Mouse (Mus musculus) hindbrain, embryonic 16.5 days (tissue): ENCODE results near the gene Ank. TPM values are rescaled to one million over a fixed set of nuclear protein-coding genes. Genes with fewer than 3 reads are reported as not detected.
"Not testable (repeated sequence)": the region's sequence is repeated elsewhere in the genome, so short reads cannot be mapped to it uniquely, and the experiment has no call there.

ENCODE experiments used
- ATAC-seq: fragments of 200-750 bp; cut with Nextera tagmentation; 2 replicates; pipeline ENCODE4 v1.8.0; 2017; ENCODE audit warnings: moderate TSS enrichment, moderate library complexity
- H3K27ac ChIP-seq: fragments of 300-500 bp; sonication (generic); 2 replicates; pipeline ENCODE4 v1.5.1; 2014; ENCODE audit warnings: low read depth, mild to moderate bottlenecking, control low read depth, low read length, moderate library complexity
- H3K27me3 ChIP-seq: fragments of 300-500 bp; sonication (generic); replicated peaks from 2 replicates; pipeline ENCODE4 v1.6.1; 2014; ENCODE audit warnings: low read length; ENCODE audit not compliant: control insufficient read depth, insufficient read depth
- H3K36me3 ChIP-seq: fragments of 300-500 bp; sonication (generic); 2 replicates; pipeline ENCODE4 v1.6.1; 2014; ENCODE audit warnings: mild to moderate bottlenecking, low read length, moderate library complexity, mixed read lengths; ENCODE audit not compliant: control insufficient read depth, insufficient read depth
- H3K4me1 ChIP-seq: fragments of 300-500 bp; sonication (generic); 2 replicates; pipeline ENCODE4 v1.6.1; 2014; ENCODE audit warnings: low read depth, low read length; ENCODE audit not compliant: control insufficient read depth, insufficient read depth
- H3K4me2 ChIP-seq: fragments of 300-500 bp; sonication (generic); 2 replicates; pipeline ENCODE4 v1.6.1; 2014; ENCODE audit warnings: mild to moderate bottlenecking, low read length, control low read depth, moderate library complexity
- H3K4me3 ChIP-seq: fragments of 300-500 bp; sonication (generic); 2 replicates; pipeline ENCODE4 v1.5.1; 2014; ENCODE audit warnings: mild to moderate bottlenecking, low read length, control low read depth, moderate library complexity
- H3K9ac ChIP-seq: fragments of 300-500 bp; sonication (generic); 2 replicates; pipeline ENCODE4 v1.6.1; 2014; ENCODE audit warnings: low read depth, mild to moderate bottlenecking, control low read depth, low read length, moderate library complexity
- H3K9me3 ChIP-seq: fragments of 300-500 bp; sonication (generic); 2 replicates; pipeline ENCODE4 v1.6.1; 2014; ENCODE audit warnings: mild to moderate bottlenecking, low read length, moderate library complexity; ENCODE audit not compliant: control insufficient read depth
- WGBS: fragments of 180-500 bp; shearing (Covaris S2); extraction: QIAGEN DNeasy Blood & Tissue Kit; methylation state at CpG from one replicate; pipeline ENCODE4 v1.1.7; 2014; 5-methylcytosine and 5-hydroxymethylcytosine counted together
- polyA plus RNA-seq: library from polyadenylated mRNA; unstranded; fragments of >200 nt; fragmentation: Nextera tagmentation; extraction: Ambion mirVana; gene quantifications from 2 replicates; pipeline ENCODE4 v1.2.1, GENCODE M21; 2015

Gene Ank
- polyA plus RNA-seq, 1 experiment from 2014 or later: 11.6 TPM

DNA sequence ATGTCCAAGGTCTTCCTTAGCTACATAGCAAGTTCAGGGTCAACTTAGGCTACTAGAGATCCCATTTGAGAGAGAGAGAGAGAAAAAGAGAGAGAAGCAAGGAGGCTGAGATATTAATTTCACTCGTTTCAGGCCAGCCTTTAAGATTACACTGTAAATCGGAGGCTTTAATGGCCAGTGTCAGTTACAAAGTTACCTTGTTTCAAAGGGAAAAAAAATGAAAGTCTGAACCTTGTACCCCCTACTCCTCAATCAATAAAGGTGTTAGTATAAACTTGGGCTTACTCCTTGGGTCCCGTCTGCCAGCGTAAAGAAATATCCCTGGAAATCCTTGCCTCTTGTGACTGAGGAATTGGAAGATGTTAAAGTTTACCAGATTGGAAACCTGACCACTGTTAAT is 24.9 kb upstream of the Ank start:
- ATAC-seq: no peak
- no peaks in the 10 kb centered on the region for H3K27me3 ChIP-seq
- 86% methylated on average over 4 of the region's 4 CpGs for WGBS

DNA sequence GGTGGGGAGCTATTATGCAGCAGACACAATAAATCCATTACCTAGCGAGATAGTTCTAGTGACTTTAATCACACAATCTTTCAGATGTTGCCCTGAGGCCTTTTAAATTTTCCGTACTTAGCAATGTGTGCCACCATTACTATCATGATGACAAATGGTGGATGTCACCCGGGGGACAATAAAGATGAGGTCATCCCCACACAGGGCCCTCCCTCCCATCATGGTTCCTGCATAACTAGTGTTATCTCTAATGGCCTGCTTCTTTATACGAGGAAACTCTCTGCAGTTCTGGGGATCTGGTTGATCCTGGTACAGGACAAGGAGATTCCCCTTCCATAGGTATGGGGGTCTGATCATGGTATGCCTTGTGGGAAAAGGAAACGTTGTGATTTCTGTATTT is 24.5 kb upstream of the Ank start:
- Histone ChIP-seq H3K27ac (no peak overlapping the region), H3K4me3 (no peak overlapping the region), H3K9ac (no peak overlapping the region), H3K36me3 (no peaks in the 10 kb centered on the region), H3K27me3 (no peaks in the 10 kb centered on the region), H3K9me3 (no peaks in the 10 kb centered on the region), H3K4me2 (no peak overlapping the region), H3K4me1 (no peaks in the 10 kb centered on the region)
- no peak for ATAC-seq
- WGBS: 54% methylated on average over 5 of the region's 5 CpGs

More for the DNA sequence above, 24.9 kb upstream of the Ank start:
- Histone ChIP-seq H3K36me3 (no peaks in the 10 kb centered on the region), H3K4me2 (no peak overlapping the region), H3K9me3 (no peaks in the 10 kb centered on the region), H3K4me1 (no peaks in the 10 kb centered on the region), H3K27ac (no peak overlapping the region), H3K9ac (no peak overlapping the region), H3K4me3 (no peak overlapping the region)

DNA sequence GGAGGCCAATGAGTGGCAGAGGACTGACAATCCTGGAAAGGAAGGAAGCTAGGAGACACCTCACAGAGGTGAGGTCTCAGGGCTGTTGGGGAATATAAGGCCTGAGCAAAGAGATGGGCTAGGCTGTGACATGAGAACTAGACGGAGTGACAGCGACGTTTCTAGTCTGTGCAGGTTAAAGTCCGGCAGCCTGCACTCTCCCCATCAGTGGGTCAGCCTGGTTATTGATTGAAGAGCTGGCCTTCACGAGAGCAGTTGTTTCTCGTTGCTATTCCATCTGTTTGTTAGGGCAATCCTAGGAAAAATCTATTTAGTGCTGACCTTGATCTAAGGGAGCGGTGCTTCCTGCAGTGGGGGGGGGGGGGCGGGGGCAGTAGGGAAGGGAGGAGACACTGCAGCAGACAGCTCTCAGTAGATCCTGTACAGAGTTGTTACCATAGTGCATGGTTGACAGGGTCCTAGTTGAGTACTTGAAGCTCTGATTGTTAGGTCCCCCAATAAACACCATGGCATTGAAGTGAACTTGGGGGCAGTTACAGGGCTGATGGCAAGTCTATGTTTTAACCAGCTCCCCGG is 21.6 kb upstream of the Ank start:
- H3K27me3 ChIP-seq: no peaks in the 10 kb centered on the region
- 91% methylated on average over 9 of the region's 9 CpGs for WGBS
- H3K9ac ChIP-seq: no peak overlapping the region
- no peak for ATAC-seq
- H3K4me3 ChIP-seq: no peak overlapping the region
- no peaks in the 10 kb centered on the region for H3K9me3 ChIP-seq
- H3K36me3 ChIP-seq: no peaks in the 10 kb centered on the region
- no peak overlapping the region for H3K27ac ChIP-seq
- no peaks in the 10 kb centered on the region for H3K4me1 ChIP-seq
- no peak overlapping the region for H3K4me2 ChIP-seq

GRCm38 (mm10) chr15:27450689-27451088 is 15.8 kb upstream of the Ank start:
- no peak for ATAC-seq
- H3K27me3 ChIP-seq: no peaks in the 10 kb centered on the region
- no peak overlapping the region for H3K9ac ChIP-seq
- H3K36me3 ChIP-seq: no peaks in the 10 kb centered on the region
- no peak overlapping the region for H3K4me2 ChIP-seq
- H3K9me3 ChIP-seq: no peaks in the 10 kb centered on the region
- no peak overlapping the region for H3K4me3 ChIP-seq
- 78% methylated on average over 5 of the region's 5 CpGs for WGBS
- no peaks in the 10 kb centered on the region for H3K4me1 ChIP-seq
- no peak overlapping the region for H3K27ac ChIP-seq

DNA sequence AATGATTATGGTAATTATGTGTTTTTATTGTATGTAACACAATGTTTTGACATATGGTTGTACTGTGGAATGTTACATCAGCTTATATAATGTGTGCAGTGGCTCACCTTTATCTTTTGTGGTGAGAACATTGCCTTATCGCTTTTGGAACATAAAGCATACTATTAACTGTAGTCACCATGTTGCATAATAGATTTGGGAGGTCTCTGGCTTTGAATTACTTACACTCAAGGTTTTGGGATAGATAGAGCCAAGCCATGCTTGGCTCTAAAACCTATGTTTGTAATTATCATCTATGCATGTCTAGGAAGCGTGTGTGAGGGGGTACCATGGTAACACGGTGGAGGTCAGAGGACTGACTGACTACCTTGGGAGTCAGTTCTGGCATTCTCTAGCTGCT is 14.7 kb upstream of the Ank start:
- Histone ChIP-seq H3K36me3 (no peaks in the 10 kb centered on the region), H3K27me3 (no peaks in the 10 kb centered on the region), H3K27ac (no peak overlapping the region), H3K9me3 (no peaks in the 10 kb centered on the region), H3K4me3 (no peak overlapping the region), H3K9ac (no peak overlapping the region), H3K4me1 (no peaks in the 10 kb centered on the region), H3K4me2 (no peak overlapping the region)
- ATAC-seq: no peak
- 80% methylated on average over 3 of the region's 3 CpGs for WGBS

GRCm38 (mm10) chr15:27452496-27452895 is 14.0 kb upstream of the Ank start:
- no peaks in the 10 kb centered on the region for H3K9me3 ChIP-seq
- no peak overlapping the region for H3K4me3 ChIP-seq
- H3K4me1 ChIP-seq: no peaks in the 10 kb centered on the region
- no peak for ATAC-seq
- no peak overlapping the region for H3K9ac ChIP-seq
- no peak overlapping the region for H3K4me2 ChIP-seq
- H3K27me3 ChIP-seq: no peaks in the 10 kb centered on the region
- H3K36me3 ChIP-seq: no peaks in the 10 kb centered on the region
- H3K27ac ChIP-seq: no peak overlapping the region
- 91% methylated on average over 9 of the region's 9 CpGs for WGBS

DNA sequence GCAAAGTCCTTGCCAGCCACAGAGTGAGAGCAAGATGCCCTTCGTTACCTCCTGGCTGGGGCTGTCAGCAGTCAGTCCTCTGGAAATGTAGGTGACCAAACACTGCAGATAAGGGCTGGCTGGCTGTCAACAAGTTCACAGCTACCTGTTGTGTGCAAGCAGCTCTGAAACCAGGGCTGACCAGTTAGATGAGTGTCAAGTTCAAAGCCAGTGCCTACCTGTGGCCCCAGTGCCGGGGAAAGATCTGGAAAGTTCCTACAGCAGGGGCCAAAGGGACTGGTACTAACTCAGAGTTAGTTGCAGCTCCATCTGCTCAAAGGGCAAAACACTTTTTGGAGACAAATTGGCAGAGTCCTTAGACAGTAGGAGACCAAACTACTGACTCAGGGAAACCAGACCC is 9.5 kb upstream of the Ank start:
- Histone ChIP-seq H3K9me3 (no peaks in the 10 kb centered on the region), H3K4me2 (no peak overlapping the region), H3K36me3 (no peaks in the 10 kb centered on the region), H3K27ac (no peak overlapping the region), H3K9ac (no peak overlapping the region), H3K4me3 (no peak overlapping the region), H3K27me3 (no peaks in the 10 kb centered on the region), H3K4me1 (peaks cover 8% of the 10 kb centered on the region)
- no peak for ATAC-seq
- WGBS: 98% methylated on average over 2 of the region's 2 CpGs

- not testable (repeated sequence) for H3K9ac ChIP-seq, H3K4me2 ChIP-seq, H3K4me1 ChIP-seq, H3K27me3 ChIP-seq, H3K9me3 ChIP-seq, H3K4me3 ChIP-seq, ATAC-seq, H3K36me3 ChIP-seq, H3K27ac ChIP-seq
- WGBS: 58% methylated on average over 14 of the region's 14 CpGs
Observed at GRCm38 (mm10) chr15:27459781-27460180, 6.7 kb upstream of the Ank start.

DNA sequence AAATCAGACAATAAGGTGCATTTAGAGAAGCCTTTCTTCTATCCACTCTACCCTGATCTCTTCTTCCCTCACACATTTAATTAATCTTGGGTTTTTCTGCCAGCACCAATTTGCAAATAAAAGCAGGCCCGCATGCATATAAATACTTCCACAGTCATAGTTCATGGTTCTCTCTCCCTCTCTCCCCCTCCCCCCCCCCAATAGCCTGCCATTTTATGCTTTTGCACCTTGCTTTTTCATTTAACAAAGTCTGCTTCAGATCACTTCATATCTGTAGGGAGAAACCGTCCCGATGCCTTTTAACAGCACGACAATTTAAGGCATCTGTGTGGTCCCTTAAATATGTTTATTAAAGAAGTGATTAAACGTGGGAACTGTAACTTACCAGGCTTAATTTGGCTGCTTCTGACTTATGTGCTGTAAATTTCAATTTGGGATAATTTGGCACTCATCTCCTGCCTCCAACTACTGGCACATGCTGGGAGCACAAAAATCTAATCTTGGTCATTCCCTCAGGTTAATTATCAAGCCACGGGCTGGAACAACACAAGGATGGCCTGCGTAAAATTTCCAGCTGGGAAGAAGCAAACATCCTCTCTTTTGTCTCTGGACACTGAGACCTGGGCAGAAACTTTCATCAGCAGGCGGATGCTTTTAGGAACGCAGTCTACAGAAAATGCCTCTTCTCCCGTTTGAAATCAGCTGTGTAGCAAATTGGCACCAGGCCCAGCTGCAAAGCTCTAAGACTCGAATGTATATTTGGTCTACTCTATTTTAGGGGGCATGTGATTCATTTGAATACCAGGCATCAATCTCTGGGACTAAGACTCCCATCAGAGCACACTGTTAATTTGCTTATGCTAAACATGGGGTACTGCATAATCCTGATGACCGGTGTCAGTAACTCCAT is 4.9 kb upstream of the Ank start:
- H3K9me3 ChIP-seq: no peaks in the 10 kb centered on the region
- no peaks in the 10 kb centered on the region for H3K27me3 ChIP-seq
- peak overlapping the region; percentile 44; the same call in 1 of the 2 replicates for H3K27ac ChIP-seq
- peaks cover 9% of the 10 kb centered on the region for H3K4me1 ChIP-seq
- H3K36me3 ChIP-seq: no peaks in the 10 kb centered on the region
- WGBS: 17% methylated on average over 12 of the region's 12 CpGs
- H3K9ac ChIP-seq: no peak overlapping the region
- ATAC-seq: no peak
- H3K4me3 ChIP-seq: no peak overlapping the region
- H3K4me2 ChIP-seq: peak overlapping the region; percentile 26
